Mouse (Mus musculus) liver, embryonic 13.5 days (tissue): ENCODE results near the gene Cpa1. TPM values are rescaled to one million over a fixed set of nuclear protein-coding genes. Genes with fewer than 3 reads are reported as not detected.

Source experiments
- ATAC-seq: fragments of 200-750 bp; cut with Nextera tagmentation; 2 replicates; pipeline ENCODE4 v1.8.0; 2017; ENCODE audit warnings: low read depth, mild to moderate bottlenecking, moderate number of reproducible peaks, moderate library complexity
- DNase-seq: peaks from one replicate; pipeline ENCODE4 v3.0.0; 2022
- H3K27ac ChIP-seq: fragments of 300-500 bp; sonication (generic); 2 replicates; pipeline ENCODE4 v1.5.1; 2015; ENCODE audit warnings: moderate library complexity, mild to moderate bottlenecking, inconsistent platforms
- H3K27me3 ChIP-seq: fragments of 300-500 bp; sonication (generic); 2 replicates; pipeline ENCODE4 v1.6.1; 2015; ENCODE audit warnings: mild to moderate bottlenecking, inconsistent platforms
- H3K36me3 ChIP-seq: fragments of 300-500 bp; sonication (generic); 2 replicates; pipeline ENCODE4 v1.6.1; 2015; ENCODE audit warnings: mild to moderate bottlenecking, inconsistent platforms
- H3K4me1 ChIP-seq: fragments of 300-500 bp; sonication (generic); replicated peaks from 2 replicates; pipeline ENCODE4 v1.6.1; 2015; ENCODE audit warnings: inconsistent platforms
- H3K4me2 ChIP-seq: fragments of 300-500 bp; sonication (generic); 2 replicates; pipeline ENCODE4 v1.6.1; 2015; ENCODE audit warnings: inconsistent platforms, mild to moderate bottlenecking, moderate library complexity
- H3K4me3 ChIP-seq: fragments of 300-500 bp; sonication (generic); replicated peaks from 2 replicates; pipeline ENCODE4 v1.5.1; 2015; ENCODE audit warnings: mild to moderate bottlenecking, inconsistent platforms
- H3K9ac ChIP-seq: fragments of 300-500 bp; sonication (generic); 2 replicates; pipeline ENCODE4 v1.6.1; 2015; ENCODE audit warnings: mild to moderate bottlenecking, inconsistent platforms
- H3K9me3 ChIP-seq: fragments of 300-500 bp; sonication (generic); replicated peaks from 2 replicates; pipeline ENCODE4 v1.6.1; 2016; ENCODE audit warnings: inconsistent platforms
- WGBS: fragments of 180-500 bp; shearing (Covaris S2); methylation state at CpG from one replicate; pipeline ENCODE4 v1.1.7; 2015; ENCODE audit not compliant: insufficient replicate concordance; 5-methylcytosine and 5-hydroxymethylcytosine counted together
- polyA plus RNA-seq: library from polyadenylated mRNA; unstranded; fragments of >200 nt; fragmentation: Nextera tagmentation; extraction: Ambion mirVana; gene quantifications from 2 replicates; pipeline ENCODE4 v1.2.1, GENCODE M21; 2015

Gene Cpa1
- polyA plus RNA-seq, 1 experiment from 2014 or later, result 0.52 TPM

DNA sequence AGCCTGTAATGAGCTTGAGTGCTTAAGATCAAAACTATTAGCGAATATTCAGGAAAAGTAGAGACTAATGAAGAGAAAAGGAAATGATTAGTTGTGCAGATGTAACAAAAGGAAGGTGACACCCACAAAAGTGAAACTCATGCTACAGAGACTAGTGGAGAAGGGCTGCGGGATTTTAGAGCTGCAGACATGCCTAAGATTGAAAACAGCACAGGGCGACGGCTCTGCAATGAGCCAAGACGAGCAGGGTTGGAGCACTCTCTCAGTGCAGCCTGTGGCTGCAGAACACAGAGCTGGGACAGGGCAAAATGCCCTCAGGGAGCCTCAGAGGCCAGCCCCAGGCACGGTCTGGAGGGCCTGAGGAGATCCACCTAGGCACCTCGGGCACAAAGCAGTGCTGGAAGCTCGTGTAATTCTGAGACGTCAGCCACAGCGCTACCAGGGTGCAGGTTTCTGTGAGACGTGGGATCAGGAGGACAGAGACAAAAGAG lies 36.3 kb downstream of the Cpa1 start:
- H3K9ac ChIP-seq, result peak overlapping the region; percentile 38; the same call in 1 of the 2 replicates
- no peaks in the 10 kb centered on the region for H3K9me3 ChIP-seq
- no peak overlapping the region for H3K4me3 ChIP-seq
- WGBS, result 47% methylated on average over 11 of the region's 11 CpGs
- H3K27me3 ChIP-seq, result no peaks in the 10 kb centered on the region
- no peaks in the 10 kb centered on the region for H3K36me3 ChIP-seq
- no peak for DNase-seq
- H3K4me1 ChIP-seq, result peaks cover 39% of the 10 kb centered on the region
- H3K4me2 ChIP-seq, result no peak overlapping the region
- peak overlapping the region; percentile 65 for H3K27ac ChIP-seq
- no peak for ATAC-seq

- Histone ChIP-seq H3K9ac (no peak overlapping the region), H3K4me2 (no peak overlapping the region), H3K36me3 (no peaks in the 10 kb centered on the region), H3K27me3 (no peaks in the 10 kb centered on the region), H3K4me3 (no peak overlapping the region), H3K27ac (no peak overlapping the region), H3K9me3 (no peaks in the 10 kb centered on the region), H3K4me1 (peaks cover 39% of the 10 kb centered on the region)
- peak; percentile 63 for ATAC-seq
- WGBS, result 42% methylated on average over 6 of the region's 6 CpGs
- no peak for DNase-seq
Measured at GRCm38 (mm10) chr6:30676506-30676905, 37.5 kb downstream of the Cpa1 start.

GRCm38 (mm10) chr6:30677591-30677990 lies 38.6 kb downstream of the Cpa1 start:
- H3K4me1 ChIP-seq, result peaks cover 46% of the 10 kb centered on the region
- no peak overlapping the region for H3K9ac ChIP-seq
- no peak overlapping the region for H3K27ac ChIP-seq
- no peaks in the 10 kb centered on the region for H3K27me3 ChIP-seq
- H3K4me3 ChIP-seq, result no peak overlapping the region
- no peak overlapping the region for H3K4me2 ChIP-seq
- ATAC-seq (no peak), DNase-seq (no peak)
- no peaks in the 10 kb centered on the region for H3K9me3 ChIP-seq
- 75% methylated on average over 9 of the region's 9 CpGs for WGBS
- no peaks in the 10 kb centered on the region for H3K36me3 ChIP-seq

- Histone ChIP-seq H3K27me3 (no peaks in the 10 kb centered on the region), H3K9me3 (no peaks in the 10 kb centered on the region), H3K9ac (no peak overlapping the region), H3K4me3 (no peak overlapping the region), H3K4me1 (peaks cover 51% of the 10 kb centered on the region), H3K27ac (no peak overlapping the region), H3K4me2 (no peak overlapping the region), H3K36me3 (no peaks in the 10 kb centered on the region)
- DNase-seq, result no peak
- no peak for ATAC-seq
- 78% methylated on average over 6 of the region's 6 CpGs for WGBS
Measured at GRCm38 (mm10) chr6:30678482-30678881, 39.5 kb downstream of the Cpa1 start.

- Histone ChIP-seq H3K36me3 (no peaks in the 10 kb centered on the region), H3K4me2 (no peak overlapping the region), H3K9me3 (no peaks in the 10 kb centered on the region), H3K27me3 (no peaks in the 10 kb centered on the region), H3K4me1 (peaks cover 44% of the 10 kb centered on the region), H3K4me3 (no peak overlapping the region), H3K9ac (no peak overlapping the region), H3K27ac (no peak overlapping the region)
- DNase-seq, result no peak
- 63% methylated on average over 5 of the region's 5 CpGs for WGBS
- no peak for ATAC-seq
Measured at GRCm38 (mm10) chr6:30679567-30679966, 40.5 kb downstream of the Cpa1 start.

- Histone ChIP-seq H3K9me3 (no peaks in the 10 kb centered on the region), H3K27me3 (no peaks in the 10 kb centered on the region), H3K4me3 (no peak overlapping the region), H3K9ac (no peak overlapping the region), H3K36me3 (no peaks in the 10 kb centered on the region), H3K4me2 (no peak overlapping the region), H3K4me1 (peaks cover 36% of the 10 kb centered on the region), H3K27ac (no peak overlapping the region)
- ATAC-seq (no peak), DNase-seq (no peak)
- 77% methylated on average over 7 of the region's 7 CpGs for WGBS
Measured at GRCm38 (mm10) chr6:30680442-30680841, 41.4 kb downstream of the Cpa1 start.

- H3K27ac ChIP-seq, result no peak overlapping the region
- no peaks in the 10 kb centered on the region for H3K9me3 ChIP-seq
- H3K9ac ChIP-seq, result no peak overlapping the region
- H3K4me3 ChIP-seq, result no peak overlapping the region
- no peak overlapping the region for H3K4me2 ChIP-seq
- DNase-seq (no peak), ATAC-seq (no peak)
- no peaks in the 10 kb centered on the region for H3K27me3 ChIP-seq
- H3K4me1 ChIP-seq, result peaks cover 21% of the 10 kb centered on the region
- WGBS, result 55% methylated on average over 13 of the region's 13 CpGs
- H3K36me3 ChIP-seq, result no peaks in the 10 kb centered on the region
Measured at GRCm38 (mm10) chr6:30681935-30682900, 43.2 kb downstream of the Cpa1 start.

DNA sequence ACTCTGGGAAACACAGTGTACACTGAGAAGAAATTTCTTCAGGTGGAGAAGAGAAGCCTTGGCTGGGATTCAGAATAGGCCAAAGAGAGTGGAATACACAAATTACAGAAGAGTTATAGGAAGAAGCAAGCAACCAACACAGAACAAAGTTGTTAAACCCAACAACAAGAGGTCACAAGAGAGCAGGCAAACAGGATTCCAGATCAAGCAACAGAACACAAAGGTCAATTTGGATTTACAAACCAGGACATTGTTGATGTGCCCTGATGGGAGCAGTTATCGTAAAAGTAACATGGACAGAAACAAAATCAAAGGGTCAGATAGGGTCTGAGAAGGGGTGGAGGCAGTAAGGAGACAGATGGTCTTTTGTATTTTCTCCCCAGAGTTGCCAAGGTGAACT lies 45.6 kb downstream of the Cpa1 start:
- no peak overlapping the region for H3K4me2 ChIP-seq
- 85% methylated on average over 1 of the region's 1 CpGs for WGBS
- peaks cover 18% of the 10 kb centered on the region for H3K4me1 ChIP-seq
- no peak overlapping the region for H3K27ac ChIP-seq
- no peaks in the 10 kb centered on the region for H3K9me3 ChIP-seq
- H3K4me3 ChIP-seq, result no peak overlapping the region
- H3K36me3 ChIP-seq, result no peaks in the 10 kb centered on the region
- no peak for ATAC-seq
- no peaks in the 10 kb centered on the region for H3K27me3 ChIP-seq
- DNase-seq, result no peak
- no peak overlapping the region for H3K9ac ChIP-seq

- Histone ChIP-seq H3K36me3 (no peaks in the 10 kb centered on the region), H3K27me3 (no peaks in the 10 kb centered on the region), H3K27ac (no peak overlapping the region), H3K4me3 (no peak overlapping the region), H3K4me1 (peaks cover 15% of the 10 kb centered on the region), H3K4me2 (no peak overlapping the region), H3K9ac (no peak overlapping the region), H3K9me3 (no peaks in the 10 kb centered on the region)
- no peak for ATAC-seq
- WGBS, result 77% methylated on average over 7 of the region's 7 CpGs
- DNase-seq, result no peak
Measured at GRCm38 (mm10) chr6:30687198-30687597, 48.2 kb downstream of the Cpa1 start.

DNA sequence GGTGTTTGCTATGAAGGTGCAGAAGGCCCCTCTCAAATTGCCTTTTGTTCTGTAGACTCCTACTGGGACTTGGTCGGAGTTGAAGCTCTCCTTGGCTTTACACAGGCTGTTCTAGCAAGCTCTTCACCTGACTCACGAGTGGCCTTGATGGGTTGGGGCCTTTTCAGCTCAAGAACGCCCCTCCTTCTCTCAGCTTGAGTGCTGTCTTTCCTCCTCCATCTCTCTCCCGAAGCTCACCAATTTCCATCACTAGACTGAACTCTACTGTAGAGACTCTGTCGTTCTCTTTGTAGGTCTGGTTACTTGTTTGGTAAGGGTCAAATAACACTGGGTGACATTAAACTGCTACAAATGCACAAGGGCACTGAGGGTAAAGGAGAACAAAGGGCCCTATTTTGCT lies 53.8 kb downstream of the Cpa1 start:
- Histone ChIP-seq H3K27me3 (no peaks in the 10 kb centered on the region), H3K9me3 (no peaks in the 10 kb centered on the region), H3K4me2 (peak overlapping the region; percentile 79), H3K4me1 (peaks cover 12% of the 10 kb centered on the region), H3K4me3 (peak overlapping the region; percentile 75), H3K27ac (peak overlapping the region; percentile 76), H3K36me3 (no peaks in the 10 kb centered on the region), H3K9ac (peak overlapping the region; percentile 76)
- no peak for DNase-seq
- 57% methylated on average over 5 of the region's 5 CpGs for WGBS
- no peak for ATAC-seq

DNA sequence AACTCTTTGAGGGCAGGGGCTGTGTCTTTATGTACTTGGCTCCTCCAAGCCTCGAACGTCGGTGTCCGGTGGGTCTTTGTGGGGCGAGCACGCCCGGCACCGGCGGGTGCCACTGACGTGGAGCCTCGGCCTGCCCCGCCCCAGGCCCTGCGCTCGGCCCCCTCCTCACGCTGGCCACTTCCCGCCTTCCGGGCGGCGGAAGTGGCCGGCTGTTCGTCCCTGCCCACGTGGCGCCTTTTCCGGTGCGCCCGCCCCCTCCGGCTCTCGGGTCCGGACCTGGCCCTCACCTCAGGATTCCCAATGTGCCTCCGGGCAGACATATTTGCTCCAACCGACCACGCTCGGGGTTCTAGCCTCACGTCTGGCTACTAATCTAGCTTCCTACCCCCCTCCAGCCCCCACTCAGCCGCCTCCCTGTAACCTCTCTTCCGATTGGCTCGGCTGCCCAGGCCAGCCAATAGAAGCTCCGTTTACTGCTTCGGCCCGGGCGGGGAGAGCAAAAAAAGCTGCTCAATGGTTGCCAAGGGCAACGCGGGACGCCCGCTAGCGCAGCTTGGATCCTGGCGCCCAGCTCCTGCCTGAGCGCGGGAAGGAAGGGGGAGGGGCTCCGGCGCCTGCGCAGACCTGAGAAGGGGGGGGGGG lies 54.5 kb downstream of the Cpa1 start, which contains the start of gene Cep41:
Cep41 (minus strand) TSS at position 400 of the 642 bp plus-strand sequence.
- Histone ChIP-seq H3K4me2 (peak within 1 kb of the TSS; percentile 79), H3K4me3 (peak within 1 kb of the TSS; percentile 75), H3K27ac (peak within 1 kb of the TSS; percentile 76), H3K4me1 (peaks cover 12% of the 10 kb centered on the region), H3K27me3 (no peaks in the 10 kb centered on the region), H3K36me3 (no peaks in the 10 kb centered on the region), H3K9ac (peak within 1 kb of the TSS; percentile 76), H3K9me3 (no peaks in the 10 kb centered on the region)
- peak; percentile 96 for ATAC-seq
- WGBS, result under 1% methylated on average over 52 of the region's 52 CpGs
- DNase-seq, result peak; percentile 89
